Mouse (Mus musculus) liver, adult 2 months (tissue): ENCODE results near the gene Clcn7.

ENCODE experiments used
- CTCF ChIP-seq: fragments of 200-500 bp; IDR thresholded peaks from 2 replicates; pipeline ENCODE4 v1.5.1; 2011; ENCODE audit warnings: low read depth, low read length, control low read depth
- POLR2A ChIP-seq: fragments of 200-500 bp; IDR thresholded peaks from 2 replicates; pipeline ENCODE4 v1.6.1; 2011; ENCODE audit warnings: low read length, control low read depth; ENCODE audit not compliant: insufficient read depth; ENCODE audit errors: extremely low read depth

- TF ChIP-seq CTCF (peak; percentile 60), POLR2A (no peak)
Measured at GRCm38 (mm10) chr17:25123979-25124378, 9.2 kb upstream of the Clcn7 start.
